Mouse (Mus musculus) spleen, adult 2 months (tissue): Measurements from ENCODE around the gene Slc30a3.

ENCODE experiments used
- CTCF ChIP-seq: fragments of 200-500 bp; IDR thresholded peaks from 2 replicates; pipeline ENCODE4 v1.5.1; 2011; ENCODE audit warnings: mild to moderate bottlenecking, inconsistent platforms; ENCODE audit not compliant: insufficient read depth, insufficient read length, insufficient replicate concordance; ENCODE audit errors: extremely low read depth
- POLR2A ChIP-seq: fragments of 200-500 bp; IDR thresholded peaks from 2 replicates; pipeline ENCODE4 v1.6.1; 2011; ENCODE audit warnings: low read depth, low read length, inconsistent platforms

DNA sequence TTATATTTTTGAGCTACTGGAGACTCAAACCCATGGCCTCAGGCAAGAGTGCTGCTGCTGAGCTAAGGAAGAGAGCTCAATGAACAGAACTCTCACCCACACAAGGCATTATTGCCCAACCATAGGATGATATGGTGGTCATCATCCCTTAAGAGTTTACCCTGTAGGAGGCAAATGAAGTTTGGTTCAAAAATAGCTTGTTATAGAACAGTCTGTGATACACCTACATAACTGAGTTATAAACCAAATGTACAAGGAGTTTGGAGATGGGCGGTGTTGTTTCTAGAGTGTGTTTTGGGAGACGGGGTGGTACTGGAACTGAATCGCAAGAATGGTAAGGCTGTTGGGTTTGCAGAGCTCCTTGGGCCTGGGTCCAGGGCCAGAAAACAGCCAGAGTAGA lies 38.2 kb downstream of the Slc30a3 start:
- no peak for TF ChIP-seq POLR2A
- no peak for TF ChIP-seq CTCF
